Mouse (Mus musculus) ovary, postnatal 10 days (tissue): Measurements from ENCODE around the gene Helz.
"Not testable (repeated sequence)": the region's sequence is repeated elsewhere in the genome, so short reads cannot be mapped to it uniquely, and the experiment has no call there.

ENCODE experiments used
- DNase-seq: peaks from one replicate; pipeline ENCODE4 v3.0.0; 2022; ENCODE audit warnings: low spot score

Helz gene

GRCm38 (mm10) chr11:107547351-107548203 lies at the start of gene Helz:
TSS of gene Helz (plus strand) at chr11:107547930.
- DNase-seq = peak; percentile 48

- no peak for DNase-seq
These were observed 44.9 kb upstream of the Helz start for GRCm38 (mm10) chr11:107502801-107503200.

GRCm38 (mm10) chr11:107504364-107504763 lies 43.4 kb upstream of the Helz start:
- not testable (repeated sequence) for DNase-seq

GRCm38 (mm10) chr11:107506260-107506659 lies 41.5 kb upstream of the Helz start:
- DNase-seq = no peak

GRCm38 (mm10) chr11:107509631-107510338 lies 37.9 kb upstream of the Helz start:
- DNase-seq = no peak

GRCm38 (mm10) chr11:107510362-107511269 lies 37.1 kb upstream of the Helz start:
- DNase-seq = no peak

GRCm38 (mm10) chr11:107511954-107512353 lies 35.8 kb upstream of the Helz start:
- DNase-seq = peak; percentile 20

- no peak for DNase-seq
These were observed 34.7 kb upstream of the Helz start for GRCm38 (mm10) chr11:107513047-107513446.

GRCm38 (mm10) chr11:107516387-107516786 lies 31.3 kb upstream of the Helz start:
- no peak for DNase-seq

GRCm38 (mm10) chr11:107518645-107519429 lies 28.9 kb upstream of the Helz start:
- no peak for DNase-seq

- no peak for DNase-seq
These were observed 26.6 kb upstream of the Helz start for GRCm38 (mm10) chr11:107521153-107521552.

GRCm38 (mm10) chr11:107524966-107525365 lies 22.8 kb upstream of the Helz start:
- DNase-seq = no peak

GRCm38 (mm10) chr11:107527632-107528031 lies 20.1 kb upstream of the Helz start:
- DNase-seq = no peak

- no peak for DNase-seq
These were observed 18.4 kb upstream of the Helz start for GRCm38 (mm10) chr11:107529320-107529719.

- DNase-seq = no peak
These were observed 16.3 kb upstream of the Helz start for GRCm38 (mm10) chr11:107531445-107531844.

- no peak for DNase-seq
These were observed 15.5 kb upstream of the Helz start for GRCm38 (mm10) chr11:107532271-107532670.

- DNase-seq = no peak
These were observed 8.7 kb upstream of the Helz start for GRCm38 (mm10) chr11:107538994-107539393.

GRCm38 (mm10) chr11:107540339-107540738 lies 7.4 kb upstream of the Helz start:
- no peak for DNase-seq

- DNase-seq = no peak
These were observed 1.8 kb upstream of the Helz start for GRCm38 (mm10) chr11:107545747-107546476.

- no peak for DNase-seq
These were observed 946 bp upstream of the Helz start for GRCm38 (mm10) chr11:107546667-107547301.
